Mouse (Mus musculus): ENCODE results near the gene 2310061I04Rik. TPM values are rescaled to one million over a fixed set of nuclear protein-coding genes. Genes with fewer than 3 reads are reported as not detected.

2310061I04Rik gene
- polyA plus RNA-seq, 1 experiment from 2014 or later: 30.4 TPM

GRCm38 (mm10) chr17:35917463-35918251 is 20.4 kb upstream of the 2310061I04Rik start:
- under 1% methylated on average over 13 of the region's 13 CpGs for WGBS
- ATAC-seq (peak; percentile 10), DNase-seq (ENCODE audit: low spot score) (peak; percentile 95)
- Histone ChIP-seq H3K4me1 (ENCODE audit: control insufficient read depth, insufficient read depth, low read length) (peaks cover 25% of the 10 kb centered on the region), H3K36me3 (ENCODE audit: control insufficient read depth, insufficient read depth, low read length) (peaks cover 10% of the 10 kb centered on the region; the same call in 1 of the 2 replicates), H3K9ac (ENCODE audit: low read length) (peak overlapping the region; percentile 96), H3K9me3 (replicated peaks; ENCODE audit: control insufficient read depth, low read length) (no peaks in the 10 kb centered on the region), H3K4me2 (ENCODE audit: low read length) (peak overlapping the region; percentile 87), H3K27ac (ENCODE audit: low read depth, low read length) (peak overlapping the region; percentile 93), H3K4me3 (ENCODE audit: low read depth, low read length) (peak overlapping the region; percentile 64), H3K27me3 (replicated peaks; ENCODE audit: control insufficient read depth, insufficient read depth, low read length) (no peaks in the 10 kb centered on the region)

- Histone ChIP-seq H3K9me3 (replicated peaks; ENCODE audit: control insufficient read depth, low read length) (no peaks in the 10 kb centered on the region), H3K4me1 (ENCODE audit: control insufficient read depth, insufficient read depth, low read length) (peaks cover 25% of the 10 kb centered on the region), H3K27me3 (replicated peaks; ENCODE audit: control insufficient read depth, insufficient read depth, low read length) (no peaks in the 10 kb centered on the region), H3K27ac (ENCODE audit: low read depth, low read length) (peak overlapping the region; percentile 93), H3K4me2 (ENCODE audit: low read length) (peak overlapping the region; percentile 87), H3K9ac (ENCODE audit: low read length) (peak overlapping the region; percentile 96), H3K4me3 (ENCODE audit: low read depth, low read length) (peak overlapping the region; percentile 64), H3K36me3 (ENCODE audit: control insufficient read depth, insufficient read depth, low read length) (peaks cover 13% of the 10 kb centered on the region; the same call in 1 of the 2 replicates)
- no peak for ATAC-seq
- no peak for DNase-seq (ENCODE audit: low spot score)
- 0% methylated on average over 8 of the region's 8 CpGs for WGBS
These were observed 19.9 kb upstream of the 2310061I04Rik start for GRCm38 (mm10) chr17:35917143-35917462.

- Histone ChIP-seq H3K36me3 (ENCODE audit: control insufficient read depth, insufficient read depth, low read length) (peaks cover 13% of the 10 kb centered on the region; the same call in 1 of the 2 replicates), H3K27ac (ENCODE audit: low read depth, low read length) (peak within 1 kb of the TSS; percentile 93), H3K4me3 (ENCODE audit: low read depth, low read length) (peak within 1 kb of the TSS; percentile 64), H3K4me2 (ENCODE audit: low read length) (peak within 1 kb of the TSS; percentile 87), H3K9me3 (replicated peaks; ENCODE audit: control insufficient read depth, low read length) (no peaks in the 10 kb centered on the region), H3K27me3 (replicated peaks; ENCODE audit: control insufficient read depth, insufficient read depth, low read length) (no peaks in the 10 kb centered on the region), H3K4me1 (ENCODE audit: control insufficient read depth, insufficient read depth, low read length) (peaks cover 25% of the 10 kb centered on the region), H3K9ac (ENCODE audit: low read length) (peak within 1 kb of the TSS; percentile 96)
- under 1% methylated on average over 83 of the region's 83 CpGs for WGBS
- ATAC-seq (peak; percentile 92), DNase-seq (ENCODE audit: low spot score) (peak; percentile 100)
These were observed 19.3 kb upstream of the 2310061I04Rik start, which contains the start of the genes Mrps18b and Ppp1r10 for GRCm38 (mm10) chr17:35916297-35917142. Gene Mrps18b (minus strand): TSS chr17:35916389. Gene Ppp1r10 (plus strand): TSS chr17:35916434.

- DNase-seq (ENCODE audit: low spot score) (no peak), ATAC-seq (no peak)
- Histone ChIP-seq H3K27me3 (replicated peaks; ENCODE audit: control insufficient read depth, insufficient read depth, low read length) (no peaks in the 10 kb centered on the region), H3K9ac (ENCODE audit: low read length) (peak overlapping the region; percentile 61), H3K27ac (ENCODE audit: low read depth, low read length) (peak overlapping the region; percentile 91), H3K4me2 (ENCODE audit: low read length) (peak overlapping the region; percentile 87), H3K9me3 (replicated peaks; ENCODE audit: control insufficient read depth, low read length) (no peaks in the 10 kb centered on the region), H3K4me3 (ENCODE audit: low read depth, low read length) (peak overlapping the region; percentile 64), H3K36me3 (ENCODE audit: control insufficient read depth, insufficient read depth, low read length) (peaks cover 17% of the 10 kb centered on the region; the same call in 1 of the 2 replicates), H3K4me1 (ENCODE audit: control insufficient read depth, insufficient read depth, low read length) (peaks cover 21% of the 10 kb centered on the region)
- WGBS: 3% methylated on average over 28 of the region's 28 CpGs
These were observed 18.5 kb upstream of the 2310061I04Rik start for GRCm38 (mm10) chr17:35915538-35916296.

- H3K4me3 ChIP-seq (ENCODE audit: low read depth, low read length): peak overlapping the region; percentile 64; the same call in 1 of the 2 replicates
- no peaks in the 10 kb centered on the region for H3K27me3 ChIP-seq (replicated peaks; ENCODE audit: control insufficient read depth, insufficient read depth, low read length)
- ATAC-seq (no peak), DNase-seq (ENCODE audit: low spot score) (no peak)
- peaks cover 13% of the 10 kb centered on the region for H3K4me1 ChIP-seq (ENCODE audit: control insufficient read depth, insufficient read depth, low read length)
- H3K9me3 ChIP-seq (replicated peaks; ENCODE audit: control insufficient read depth, low read length): no peaks in the 10 kb centered on the region
- no peak overlapping the region for H3K27ac ChIP-seq (ENCODE audit: low read depth, low read length)
- H3K36me3 ChIP-seq (ENCODE audit: control insufficient read depth, insufficient read depth, low read length): peaks cover 17% of the 10 kb centered on the region; the same call in 1 of the 2 replicates
- no peak overlapping the region for H3K9ac ChIP-seq (ENCODE audit: low read length)
- H3K4me2 ChIP-seq (ENCODE audit: low read length): peak overlapping the region; percentile 87
- WGBS: 89% methylated on average over 6 of the region's 6 CpGs
These were observed 17.7 kb upstream of the 2310061I04Rik start for GRCm38 (mm10) chr17:35914975-35915374.

DNA sequence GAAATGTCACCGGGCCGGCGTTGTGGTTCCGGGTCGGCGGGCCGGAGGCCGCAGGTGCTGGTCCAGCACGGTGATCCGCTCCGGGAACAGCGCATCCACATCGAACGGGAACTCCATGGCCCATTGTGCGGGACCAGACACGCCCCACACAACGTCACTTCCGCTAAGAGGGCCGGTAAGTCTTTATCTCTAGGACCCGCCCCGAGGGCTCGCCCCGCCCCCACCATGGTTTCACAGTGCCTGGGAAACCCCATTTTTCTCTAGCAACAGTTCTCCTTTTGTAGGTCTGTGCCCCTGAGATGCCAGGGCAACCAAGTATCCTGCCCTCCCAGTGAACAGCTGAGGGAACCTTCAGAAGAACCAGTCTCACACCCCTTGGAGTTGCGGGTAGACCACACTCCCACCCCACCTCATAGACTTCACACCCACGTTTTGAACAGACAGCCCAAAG is 12.7 kb upstream of the 2310061I04Rik start, which contains the start of gene Atat1:
Atat1 (minus strand) TSS at position 157 of the 451 bp plus-strand sequence.
- Histone ChIP-seq H3K27ac (ENCODE audit: low read depth, low read length) (peak within 1 kb of the TSS; percentile 77), H3K9ac (ENCODE audit: low read length) (peak within 1 kb of the TSS; percentile 84), H3K4me3 (ENCODE audit: low read depth, low read length) (peak within 1 kb of the TSS; percentile 78), H3K4me1 (ENCODE audit: control insufficient read depth, insufficient read depth, low read length) (peaks cover 11% of the 10 kb centered on the region), H3K4me2 (ENCODE audit: low read length) (peak within 1 kb of the TSS; percentile 91), H3K36me3 (ENCODE audit: control insufficient read depth, insufficient read depth, low read length) (peaks cover 47% of the 10 kb centered on the region), H3K9me3 (replicated peaks; ENCODE audit: control insufficient read depth, low read length) (no peaks in the 10 kb centered on the region), H3K27me3 (replicated peaks; ENCODE audit: control insufficient read depth, insufficient read depth, low read length) (no peaks in the 10 kb centered on the region)
- ATAC-seq (peak; percentile 96), DNase-seq (ENCODE audit: low spot score) (peak; percentile 97)
- WGBS: 3% methylated on average over 25 of the region's 25 CpGs

DNA sequence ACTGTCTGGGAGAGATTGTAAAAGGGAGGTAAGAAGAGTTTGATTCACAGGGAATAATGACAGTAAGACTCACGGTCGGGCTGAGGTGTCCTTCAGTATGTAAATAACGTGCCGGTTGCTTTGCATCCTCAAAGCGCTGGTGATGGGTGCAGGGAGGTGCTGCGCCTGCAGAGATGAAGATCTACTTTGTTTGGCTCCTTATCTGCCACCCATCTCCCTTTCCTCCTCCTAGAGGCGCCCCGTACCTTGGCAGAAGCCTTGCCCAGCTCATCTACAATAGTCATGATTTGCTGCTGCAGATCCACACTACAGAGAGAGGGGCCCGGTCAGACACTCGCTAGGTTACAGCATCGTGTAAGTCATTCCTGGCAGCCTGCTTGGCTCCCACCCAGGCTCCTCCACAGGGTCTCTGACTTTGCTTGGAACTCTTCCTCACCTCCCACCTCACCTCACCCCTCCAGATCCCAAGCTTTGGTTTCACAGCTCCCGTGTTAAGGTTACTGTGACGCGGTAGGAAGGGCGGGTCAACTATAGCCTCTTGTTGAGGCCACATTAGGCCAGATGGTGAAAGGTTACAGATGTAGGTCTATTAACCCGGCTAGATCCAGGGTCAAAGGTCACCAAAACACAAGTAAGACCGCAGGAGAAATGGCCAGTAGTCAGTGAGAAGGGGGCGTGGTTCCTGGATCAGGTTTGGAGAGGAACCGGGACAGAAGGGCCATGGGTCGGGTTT is 12.1 kb upstream of the 2310061I04Rik start:
- Histone ChIP-seq H3K4me2 (ENCODE audit: low read length) (peak overlapping the region; percentile 91), H3K27ac (ENCODE audit: low read depth, low read length) (peak overlapping the region; percentile 77), H3K36me3 (ENCODE audit: control insufficient read depth, insufficient read depth, low read length) (peaks cover 52% of the 10 kb centered on the region), H3K27me3 (replicated peaks; ENCODE audit: control insufficient read depth, insufficient read depth, low read length) (no peaks in the 10 kb centered on the region), H3K4me1 (ENCODE audit: control insufficient read depth, insufficient read depth, low read length) (peaks cover 11% of the 10 kb centered on the region), H3K4me3 (ENCODE audit: low read depth, low read length) (peak overlapping the region; percentile 78), H3K9ac (ENCODE audit: low read length) (peak overlapping the region; percentile 84), H3K9me3 (replicated peaks; ENCODE audit: control insufficient read depth, low read length) (no peaks in the 10 kb centered on the region)
- ATAC-seq (peak; percentile 26), DNase-seq (ENCODE audit: low spot score) (no peak)
- WGBS: 32% methylated on average over 20 of the region's 20 CpGs

Measured in forebrain, embryonic 14.5 days (tissue).